Mouse (Mus musculus) thymus, adult 2 months (tissue): ENCODE results near the gene Hoxd12. TPM values are rescaled to one million over a fixed set of nuclear protein-coding genes. Genes with fewer than 3 reads are reported as not detected.

Experiments
- DNase-seq: peaks from one replicate; pipeline ENCODE4 v3.0.0; 2021
- H3K27ac ChIP-seq: fragments of 200-500 bp; 2 replicates; pipeline ENCODE4 v1.5.1; 2012; ENCODE audit warnings: low read length, control low read depth; ENCODE audit not compliant: control insufficient read depth, insufficient read depth
- H3K27me3 ChIP-seq: fragments of 200-500 bp; 2 replicates; pipeline ENCODE4 v1.6.1; 2012; ENCODE audit warnings: mild to moderate bottlenecking, low read length, moderate library complexity, mixed read lengths; ENCODE audit not compliant: control insufficient read depth, insufficient read depth
- H3K36me3 ChIP-seq: fragments of 200-500 bp; 2 replicates; pipeline ENCODE4 v1.6.1; 2012; ENCODE audit warnings: mild to moderate bottlenecking, low read length, moderate library complexity; ENCODE audit not compliant: control insufficient read depth, insufficient read depth
- H3K4me1 ChIP-seq: fragments of 200-500 bp; replicated peaks from 2 replicates; pipeline ENCODE4 v1.6.1; 2012; ENCODE audit warnings: low read length; ENCODE audit not compliant: control insufficient read depth, insufficient read depth
- H3K4me3 ChIP-seq: fragments of 200-500 bp; 2 replicates; pipeline ENCODE4 v1.5.1; 2012; ENCODE audit warnings: mild to moderate bottlenecking, low read length, control low read depth, moderate library complexity; ENCODE audit not compliant: control insufficient read depth, insufficient read depth
- CTCF ChIP-seq: fragments of 200-500 bp; IDR thresholded peaks from 2 replicates; pipeline ENCODE4 v1.5.1; 2012; ENCODE audit warnings: mild to moderate bottlenecking, control low read depth, low read length, moderate library complexity, borderline replicate concordance; ENCODE audit not compliant: control insufficient read depth, poor library complexity, insufficient read depth; ENCODE audit errors: extremely low read depth
- POLR2A ChIP-seq: fragments of 200-500 bp; IDR thresholded peaks from 2 replicates; pipeline ENCODE4 v1.6.1; 2012; ENCODE audit warnings: mild to moderate bottlenecking, low read length, control low read depth, moderate library complexity; ENCODE audit not compliant: control insufficient read depth, poor library complexity, insufficient read depth; ENCODE audit errors: extremely low read depth
- WGBS: fragments of 180-500 bp; shearing (Covaris S2); methylation state at CpG from one replicate; pipeline ENCODE4 v1.1.7; 2018; 5-methylcytosine and 5-hydroxymethylcytosine counted together
- polyA plus RNA-seq: library from polyadenylated mRNA; depleted of rRNA; stranded (reverse); fragments of >200 nt; gene quantifications from 2 replicates; pipeline ENCODE4 v1.2.3, GENCODE M21; 2012

Gene Hoxd12
- polyA plus RNA-seq, 1 experiment: not detected

DNA sequence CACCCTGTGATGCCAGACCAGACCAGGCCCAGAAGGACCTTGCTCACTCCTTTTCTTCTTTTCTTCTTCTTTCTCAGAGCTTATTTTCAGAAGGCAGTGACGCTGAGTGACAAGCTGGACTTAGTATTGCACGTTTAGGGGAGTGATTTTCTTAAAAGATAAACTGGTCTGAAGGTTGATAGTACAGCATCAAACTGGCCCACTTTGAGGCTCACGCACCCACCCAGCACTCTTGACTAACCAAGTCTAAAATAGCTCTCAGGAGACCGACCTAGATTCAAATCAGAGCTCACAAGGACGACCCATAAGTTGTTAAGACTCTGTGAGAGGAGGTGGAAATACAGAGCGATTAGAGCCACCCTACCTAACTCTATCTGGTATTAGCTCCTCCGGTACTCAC is 8.4 kb upstream of the Hoxd12 start:
- Histone ChIP-seq H3K27me3 (peaks cover 29% of the 10 kb centered on the region), H3K4me3 (no peak overlapping the region), H3K27ac (no peak overlapping the region), H3K4me1 (no peaks in the 10 kb centered on the region), H3K36me3 (no peaks in the 10 kb centered on the region)
- DNase-seq: no peak
- TF ChIP-seq CTCF: no peak
- TF ChIP-seq POLR2A: no peak
- 10% methylated on average over 7 of the region's 7 CpGs for WGBS

DNA sequence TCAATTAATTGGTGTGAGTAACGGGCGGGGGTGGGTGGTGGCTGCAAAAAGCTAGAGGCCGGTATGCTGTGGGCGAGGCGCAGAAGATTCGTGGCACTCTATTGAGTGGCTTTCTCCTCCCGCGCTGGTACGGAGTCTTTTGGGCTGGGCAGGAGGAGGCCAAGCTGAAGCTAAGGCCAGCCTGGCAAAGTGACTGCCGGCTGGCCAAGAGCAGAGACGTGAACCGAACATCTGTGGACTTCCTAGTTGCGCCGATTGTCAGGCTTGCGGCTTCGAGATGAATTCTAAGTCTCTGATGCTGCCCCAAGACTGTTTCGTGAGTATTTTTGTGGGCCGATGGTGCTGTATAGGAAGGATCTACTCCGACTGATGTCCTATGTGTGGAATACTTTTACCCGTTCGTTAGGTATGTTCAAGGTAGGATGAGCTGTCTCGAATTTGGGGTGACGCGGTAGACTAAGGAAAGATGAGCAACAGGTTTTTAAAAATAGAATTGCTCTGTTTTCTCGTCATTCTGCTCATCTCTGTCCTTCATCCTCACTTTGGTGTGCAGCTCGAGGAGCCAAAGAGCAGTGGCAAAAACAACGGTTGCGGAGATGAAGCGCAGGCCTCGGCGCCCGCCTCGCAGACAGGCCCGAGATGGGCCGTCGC is 7.5 kb upstream of the Hoxd12 start:
- H3K27me3 ChIP-seq: peaks cover 26% of the 10 kb centered on the region

DNA sequence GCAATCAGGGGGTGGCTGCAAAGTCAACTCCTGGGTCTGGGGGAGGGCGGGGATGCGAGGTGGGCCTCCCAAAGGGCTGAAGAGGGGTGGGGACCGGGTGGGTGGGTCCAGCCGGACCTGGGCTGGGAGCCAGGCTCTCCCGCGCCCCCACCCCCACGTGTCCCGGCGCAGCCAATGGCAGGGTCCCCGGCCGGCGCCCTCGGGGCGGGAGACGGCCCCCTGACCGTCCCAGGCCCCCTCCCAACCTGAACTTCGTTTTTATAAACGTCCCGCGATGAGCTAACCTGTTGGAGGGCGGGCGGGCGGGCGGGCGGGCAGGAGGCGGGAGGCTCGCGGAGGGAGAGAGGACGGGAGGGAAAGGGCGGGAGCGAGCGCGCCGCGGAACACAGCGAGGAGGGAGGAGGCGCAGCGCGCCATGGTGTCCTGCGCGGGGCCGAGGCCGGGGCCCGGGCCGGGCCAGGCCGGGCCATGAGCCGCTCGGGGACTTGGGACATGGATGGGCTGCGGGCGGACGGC is 6.9 kb upstream of the Hoxd12 start, which contains the start of gene Hoxd13:
TSS of gene Hoxd13 (plus strand) at position 469 of the 516 bp plus-strand sequence.
- no peak for TF ChIP-seq POLR2A
- TF ChIP-seq CTCF: no peak
- Histone ChIP-seq H3K27me3 (peaks cover 28% of the 10 kb centered on the region), H3K4me1 (no peaks in the 10 kb centered on the region), H3K36me3 (no peaks in the 10 kb centered on the region), H3K4me3 (no peak within 1 kb of the TSS), H3K27ac (no peak within 1 kb of the TSS)
- no peak for DNase-seq
- 4% methylated on average over 35 of the region's 51 CpGs for WGBS

More for the DNA sequence above, 7.5 kb upstream of the Hoxd12 start:
- 14% methylated on average over 36 of the region's 36 CpGs for WGBS
- DNase-seq: no peak
- Histone ChIP-seq H3K4me3 (no peak overlapping the region), H3K4me1 (no peaks in the 10 kb centered on the region), H3K27ac (no peak overlapping the region), H3K36me3 (no peaks in the 10 kb centered on the region)
- TF ChIP-seq POLR2A (no peak), CTCF (no peak)

DNA sequence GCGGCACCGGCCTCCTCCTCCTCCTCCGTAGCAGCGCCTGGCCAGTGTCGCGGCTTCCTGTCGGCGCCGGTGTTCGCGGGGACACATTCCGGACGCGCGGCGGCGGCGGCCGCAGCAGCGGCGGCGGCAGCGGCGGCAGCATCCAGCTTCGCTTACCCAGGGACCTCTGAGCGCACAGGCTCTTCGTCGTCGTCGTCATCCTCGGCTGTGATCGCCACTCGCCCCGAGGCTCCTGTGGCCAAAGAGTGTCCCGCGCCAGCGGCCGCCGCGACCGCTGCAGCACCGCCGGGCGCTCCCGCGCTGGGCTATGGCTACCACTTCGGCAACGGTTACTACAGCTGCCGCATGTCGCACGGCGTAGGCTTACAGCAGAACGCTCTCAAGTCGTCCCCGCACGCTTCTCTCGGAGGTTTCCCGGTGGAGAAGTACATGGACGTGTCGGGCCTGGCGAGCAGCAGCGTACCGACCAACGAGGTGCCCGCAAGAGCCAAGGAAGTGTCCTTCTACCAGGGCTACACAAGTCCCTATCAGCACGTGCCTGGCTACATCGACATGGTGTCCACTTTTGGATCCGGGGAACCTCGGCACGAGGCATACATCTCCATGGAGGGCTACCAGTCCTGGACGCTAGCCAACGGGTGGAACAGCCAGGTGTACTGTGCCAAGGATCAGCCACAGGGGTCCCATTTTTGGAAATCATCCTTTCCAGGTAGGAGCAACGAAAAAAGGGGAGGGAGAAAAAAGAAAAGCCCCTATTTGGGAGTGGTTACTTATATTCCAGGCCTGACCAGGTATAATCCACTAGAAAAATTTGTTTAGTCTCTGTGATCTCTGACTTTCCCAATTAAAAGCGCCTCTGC is 6.2 kb upstream of the Hoxd12 start:
- WGBS: 2% methylated on average over 71 of the region's 74 CpGs
- Histone ChIP-seq H3K36me3 (no peaks in the 10 kb centered on the region), H3K4me3 (no peak overlapping the region), H3K27ac (no peak overlapping the region), H3K27me3 (peaks cover 28% of the 10 kb centered on the region), H3K4me1 (no peaks in the 10 kb centered on the region)
- TF ChIP-seq CTCF (no peak), POLR2A (no peak)
- DNase-seq: no peak

DNA sequence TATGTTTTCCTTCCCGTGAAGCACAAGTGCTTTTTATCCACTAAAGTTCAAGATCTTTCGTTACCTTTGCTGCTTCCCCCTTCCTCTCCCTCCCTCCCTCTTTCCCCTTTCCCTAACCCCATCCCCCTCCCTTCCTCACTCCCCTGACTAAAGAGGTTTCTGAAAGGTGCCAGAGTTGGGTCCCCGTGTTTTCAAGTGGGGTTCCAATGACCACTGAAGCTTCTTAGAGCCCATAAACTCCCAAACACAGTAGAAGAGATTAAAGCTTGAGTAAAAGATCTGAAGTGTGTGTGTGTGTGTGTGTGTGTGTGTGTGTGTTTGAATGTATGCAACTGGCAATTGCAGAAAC is 5.6 kb upstream of the Hoxd12 start:
- Histone ChIP-seq H3K4me1 (no peaks in the 10 kb centered on the region), H3K36me3 (no peaks in the 10 kb centered on the region), H3K27ac (no peak overlapping the region), H3K4me3 (no peak overlapping the region), H3K27me3 (peaks cover 34% of the 10 kb centered on the region)
- DNase-seq: no peak
- no peak for TF ChIP-seq CTCF
- no peak for TF ChIP-seq POLR2A
- 11% methylated on average over 3 of the region's 3 CpGs for WGBS

DNA sequence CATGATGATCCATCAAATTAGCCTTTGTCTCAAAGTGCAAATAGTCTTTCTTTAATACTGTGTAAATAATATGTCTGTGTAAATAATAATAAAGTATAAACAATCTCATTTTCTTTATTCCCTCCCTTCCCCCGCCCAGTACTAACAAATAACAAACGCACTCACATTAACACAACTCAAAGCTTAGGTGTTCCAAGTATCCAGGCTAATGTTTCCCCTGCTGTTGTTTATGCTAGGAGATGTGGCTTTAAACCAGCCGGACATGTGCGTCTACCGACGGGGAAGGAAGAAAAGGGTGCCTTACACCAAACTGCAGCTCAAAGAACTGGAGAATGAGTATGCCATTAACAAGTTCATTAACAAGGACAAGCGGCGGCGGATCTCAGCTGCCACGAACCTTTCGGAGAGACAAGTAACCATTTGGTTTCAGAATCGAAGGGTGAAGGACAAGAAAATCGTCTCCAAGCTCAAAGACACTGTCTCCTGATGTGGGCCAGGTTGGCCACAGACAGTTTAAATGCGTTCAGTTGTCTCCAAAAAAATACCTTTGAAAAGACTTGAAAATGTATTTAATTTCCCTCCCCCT is 5.1 kb upstream of the Hoxd12 start:
- Histone ChIP-seq H3K4me1 (no peaks in the 10 kb centered on the region), H3K36me3 (no peaks in the 10 kb centered on the region), H3K27me3 (peaks cover 32% of the 10 kb centered on the region), H3K27ac (no peak overlapping the region), H3K4me3 (no peak overlapping the region)
- no peak for TF ChIP-seq CTCF
- TF ChIP-seq POLR2A: no peak
- WGBS: 7% methylated on average over 14 of the region's 14 CpGs
- DNase-seq: no peak
